Mouse (Mus musculus): ENCODE measurements around the gene Tmcc3. TPM values are rescaled to one million over a fixed set of nuclear protein-coding genes. Genes with fewer than 3 reads are reported as not detected.

Tmcc3 gene
- total RNA-seq, 2 experiments from 2014 or later = 23.1 to 23.6 TPM

GRCm38 (mm10) chr10:94354005-94354404, 42.3 kb downstream of the Tmcc3 start:
- no peak for DNase-seq (ENCODE audit: low spot score in 2 of 2)
- intact Hi-C loops (cut with DNase I) = no loop called here

- intact Hi-C loops (cut with DNase I) = no loop called here
- no peak for DNase-seq (ENCODE audit: low spot score in 2 of 2)
These were observed 42.7 kb downstream of the Tmcc3 start for GRCm38 (mm10) chr10:94354427-94354826.

- intact Hi-C loops (cut with DNase I) = no loop called here
- peak in 1 of 2 experiments; percentile 28 for DNase-seq (ENCODE audit: low spot score in 2 of 2)
These were observed 44.9 kb downstream of the Tmcc3 start for GRCm38 (mm10) chr10:94356504-94357169.

- DNase-seq (ENCODE audit: low spot score in 2 of 2) = no peak
- intact Hi-C loops (cut with DNase I) = no loop called here
These were observed 48.9 kb downstream of the Tmcc3 start for GRCm38 (mm10) chr10:94360664-94361063.

GRCm38 (mm10) chr10:94371293-94371692, 59.5 kb downstream of the Tmcc3 start:
- intact Hi-C loops (cut with DNase I) = no loop called here
- DNase-seq (ENCODE audit: low spot score in 2 of 2) = no peak

DNA sequence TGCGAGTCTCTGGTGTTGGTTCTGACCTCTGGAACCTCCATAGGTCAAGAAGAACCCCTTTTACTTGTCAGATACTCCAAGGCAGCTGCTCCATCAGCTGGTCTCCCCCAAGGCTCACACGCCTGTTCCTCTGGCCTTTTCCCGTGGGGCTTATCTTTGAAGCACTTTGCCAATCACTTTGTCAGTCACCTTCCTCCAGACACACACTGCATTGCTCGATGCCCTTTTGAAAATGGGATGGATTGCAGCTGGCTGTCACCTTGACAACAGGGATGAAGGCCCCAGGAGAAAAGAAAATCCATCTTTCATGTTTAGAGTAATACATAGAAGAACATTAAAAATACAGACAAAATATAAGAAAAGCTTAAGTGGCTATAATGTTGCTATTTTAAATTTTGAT, 65.2 kb downstream of the Tmcc3 start:
- DNase-seq (ENCODE audit: low spot score in 2 of 2) = no peak
- intact Hi-C loops (cut with DNase I) = no loop called here

GRCm38 (mm10) chr10:94377844-94378243, 66.1 kb downstream of the Tmcc3 start:
- intact Hi-C loops (cut with DNase I) = no loop called here

GRCm38 (mm10) chr10:94378383-94378782, 66.6 kb downstream of the Tmcc3 start:
- DNase-seq (ENCODE audit: low spot score in 2 of 2) = peak; percentile 86 to 96
- intact Hi-C loops (cut with DNase I) = no loop called here

More at GRCm38 (mm10) chr10:94377844-94378243, 66.1 kb downstream of the Tmcc3 start:
- DNase-seq (ENCODE audit: low spot score in 2 of 2) = peak; percentile 42 to 57

DNA sequence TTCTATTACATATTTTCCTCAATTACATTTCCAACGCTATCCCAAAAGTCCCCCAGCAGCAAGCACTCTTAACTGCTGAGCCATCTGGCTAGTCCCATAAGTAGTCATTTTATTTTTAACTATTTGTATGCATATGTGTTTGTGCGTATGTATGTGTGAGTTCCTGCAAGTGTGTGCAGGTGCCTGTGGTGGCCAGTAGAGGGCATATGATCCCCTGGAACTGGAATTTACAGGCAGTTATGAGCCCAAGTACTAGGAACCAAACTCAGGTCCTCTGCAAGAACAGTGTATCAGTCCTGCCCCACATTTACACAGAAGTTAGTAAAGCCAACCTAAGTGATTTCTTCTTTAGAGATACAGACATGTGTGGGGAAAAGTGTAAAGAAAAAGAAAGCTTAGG, 68.3 kb downstream of the Tmcc3 start:
- intact Hi-C loops (cut with DNase I) = no loop called here
- DNase-seq (ENCODE audit: low spot score in 2 of 2) = no peak

- intact Hi-C loops (cut with DNase I) = no loop called here
- DNase-seq (ENCODE audit: low spot score in 2 of 2) = peak in 1 of 2 experiments; percentile 36
These were observed 69.1 kb downstream of the Tmcc3 start for GRCm38 (mm10) chr10:94380662-94381392.

- no peak for DNase-seq (ENCODE audit: low spot score in 2 of 2)
- intact Hi-C loops (cut with DNase I) = no loop called here
These were observed 69.6 kb downstream of the Tmcc3 start for GRCm38 (mm10) chr10:94381393-94381740.

- intact Hi-C loops (cut with DNase I) = no loop called here
- DNase-seq (ENCODE audit: low spot score in 2 of 2) = peak in 1 of 2 experiments; percentile 27
These were observed 70.9 kb downstream of the Tmcc3 start for GRCm38 (mm10) chr10:94382618-94383017.

- DNase-seq (ENCODE audit: low spot score in 2 of 2) = no peak
- intact Hi-C loops (cut with DNase I) = no loop called here
These were observed 71.8 kb downstream of the Tmcc3 start for GRCm38 (mm10) chr10:94383565-94383964.

DNA sequence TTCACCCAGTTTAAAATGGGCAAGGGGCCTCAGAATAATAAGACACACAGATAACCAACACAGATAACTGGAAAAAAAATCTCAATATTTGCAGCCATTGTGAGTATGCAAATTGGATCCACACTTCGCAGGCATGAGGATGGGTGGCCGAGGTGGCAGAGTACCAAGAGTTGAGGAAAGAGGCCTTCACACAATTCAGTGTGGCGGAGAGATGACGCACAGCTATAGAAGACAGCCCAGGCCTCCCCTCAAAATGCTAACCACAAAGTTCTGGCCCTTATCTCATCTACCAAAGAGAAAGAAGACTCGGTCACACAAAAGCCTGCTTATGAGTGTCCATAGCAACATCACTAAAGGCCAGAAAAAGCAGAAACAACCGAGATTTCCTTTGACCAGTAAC, 77.5 kb downstream of the Tmcc3 start:
- intact Hi-C loops (cut with DNase I) = no loop called here
- DNase-seq (ENCODE audit: low spot score in 2 of 2) = no peak

- no peak for DNase-seq (ENCODE audit: low spot score in 2 of 2)
- intact Hi-C loops (cut with DNase I) = no loop called here
These were observed 79.3 kb downstream of the Tmcc3 start for GRCm38 (mm10) chr10:94391049-94391448.

DNA sequence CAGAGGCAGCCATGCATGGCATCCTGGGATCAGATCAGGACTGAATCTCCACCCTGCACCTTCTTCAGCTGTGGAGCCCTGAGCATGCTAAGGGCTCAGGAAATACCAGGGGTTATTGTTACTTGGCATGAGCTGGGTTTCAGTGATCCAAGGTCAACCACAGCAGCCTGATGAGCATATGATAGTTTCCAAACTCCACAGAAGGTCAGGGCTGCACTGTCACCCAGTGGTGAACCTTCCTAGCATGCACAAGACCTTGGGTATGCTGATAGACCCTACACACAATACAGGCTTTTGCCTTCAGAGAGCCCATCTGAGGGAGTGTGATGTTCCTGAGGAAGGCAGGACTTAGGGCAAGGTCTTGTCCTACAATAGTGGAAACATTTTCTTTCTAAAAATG, 82.5 kb downstream of the Tmcc3 start:
- intact Hi-C loops (cut with DNase I) = no loop called here
- no peak for DNase-seq (ENCODE audit: low spot score in 2 of 2)

GRCm38 (mm10) chr10:94397833-94398596, 86.3 kb downstream of the Tmcc3 start:
- DNase-seq (ENCODE audit: low spot score in 2 of 2) = no peak
- intact Hi-C loops (cut with DNase I) = loop anchor here (5.0 kb wide), 1 partner anchor 176 kb away; no protein-coding TSS in a partner anchor

- no peak for DNase-seq (ENCODE audit: low spot score in 2 of 2)
- intact Hi-C loops (cut with DNase I) = no loop called here
These were observed 89.1 kb downstream of the Tmcc3 start for GRCm38 (mm10) chr10:94400895-94401294.

DNA sequence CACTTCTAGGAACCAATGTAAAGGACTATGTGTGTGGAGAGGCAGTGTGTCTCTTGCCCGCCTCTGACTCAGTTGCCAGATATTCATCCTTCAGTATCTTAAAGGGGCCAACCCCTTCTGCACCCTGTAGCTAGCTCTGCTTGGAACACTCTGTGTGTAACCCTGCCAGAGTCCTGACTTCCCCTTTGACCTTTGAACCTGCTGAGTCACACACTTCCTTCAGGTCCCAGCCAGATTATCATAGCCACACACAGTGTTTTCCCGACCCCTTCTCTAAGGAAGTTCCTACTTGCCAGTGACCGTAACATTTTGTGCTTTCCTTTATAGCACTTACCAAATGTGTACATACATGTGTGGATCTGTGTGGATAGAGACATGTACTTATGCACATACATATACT, 93.7 kb downstream of the Tmcc3 start:
- intact Hi-C loops (cut with DNase I) = no loop called here
- DNase-seq (ENCODE audit: low spot score in 2 of 2) = no peak

DNA sequence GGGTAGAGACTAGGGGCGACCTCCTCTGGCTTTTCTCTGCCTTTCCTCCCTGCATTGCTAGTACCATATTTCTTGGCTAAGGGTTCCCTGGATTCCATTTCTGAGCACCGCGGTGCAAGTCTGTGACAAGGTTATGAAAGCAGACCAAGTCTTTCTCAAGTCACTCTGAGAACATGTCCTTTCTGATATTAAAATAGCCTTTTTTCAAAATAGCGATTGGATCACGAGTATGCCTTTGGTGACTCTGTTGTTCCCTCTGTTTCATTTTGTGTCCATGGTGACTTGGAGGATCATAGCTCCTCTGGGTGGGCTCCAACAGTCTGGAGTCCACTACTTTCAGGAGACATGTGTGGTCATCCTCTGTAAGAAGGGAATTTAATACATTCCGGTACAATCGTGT, 95.1 kb downstream of the Tmcc3 start:
- intact Hi-C loops (cut with DNase I) = no loop called here
- DNase-seq (ENCODE audit: low spot score in 2 of 2) = no peak
